Mouse (Mus musculus) myocyte (in vitro differentiated cells): ENCODE results near the gene Dvl1.

Source experiments
- CEBPB ChIP-seq: IDR thresholded peaks from 2 replicates; pipeline ENCODE4 v1.6.1; 2011; ENCODE audit warnings: mild to moderate bottlenecking, moderate library complexity; ENCODE audit not compliant: poor library complexity, insufficient read depth, severe bottlenecking
- E2F4 ChIP-seq: IDR thresholded peaks from one replicate; pipeline ENCODE4 v1.6.1; 2011; ENCODE audit warnings: mild to moderate bottlenecking, control low read depth, moderate library complexity; ENCODE audit not compliant: insufficient read depth
- MYOD1 ChIP-seq, 3 experiments: IDR thresholded peaks; one replicate each; pipeline ENCODE4 v1.6.1; 2011; ENCODE audit warnings: control low read depth in 2 of 3, low read depth in 2 of 3, mild to moderate bottlenecking in 2 of 3, moderate library complexity in 1 of 3; ENCODE audit not compliant: insufficient read length in 2 of 3, control insufficient read depth in 1 of 3
- MYOG ChIP-seq, 3 experiments: IDR thresholded peaks; one replicate each; pipeline ENCODE4 v1.6.1; 2011; ENCODE audit warnings: control low read depth in 2 of 3, low read depth in 2 of 3, mild to moderate bottlenecking in 2 of 3; ENCODE audit not compliant: insufficient read length in 2 of 3, control insufficient read depth in 1 of 3, insufficient read depth in 1 of 3
- POLR2A ChIP-seq: IDR thresholded peaks from one replicate; pipeline ENCODE4 v1.6.1; 2011; ENCODE audit warnings: low read depth, mild to moderate bottlenecking, control low read depth, moderate library complexity; ENCODE audit not compliant: insufficient read length
- POLR2AphosphoS2 ChIP-seq: IDR thresholded peaks from one replicate; pipeline ENCODE4 v1.6.1; 2011; ENCODE audit warnings: low read depth, control low read depth; ENCODE audit not compliant: insufficient read length
- REST ChIP-seq: IDR thresholded peaks from one replicate; pipeline ENCODE4 v1.6.1; 2011; ENCODE audit warnings: mild to moderate bottlenecking, control low read depth, moderate library complexity; ENCODE audit not compliant: insufficient read depth, insufficient read length
- TCF12 ChIP-seq: IDR thresholded peaks from one replicate; pipeline ENCODE4 v1.6.1; 2011; ENCODE audit warnings: mild to moderate bottlenecking, control low read depth; ENCODE audit not compliant: poor library complexity, insufficient read depth, severe bottlenecking
- TCF3 ChIP-seq: IDR thresholded peaks from one replicate; pipeline ENCODE4 v1.6.1; 2011; ENCODE audit warnings: low read depth, control low read depth; ENCODE audit not compliant: insufficient read length
- USF1 ChIP-seq: IDR thresholded peaks from one replicate; pipeline ENCODE4 v1.6.1; 2011; ENCODE audit warnings: low read depth, mild to moderate bottlenecking, control low read depth, moderate library complexity

- TF ChIP-seq POLR2A (no peak), POLR2AphosphoS2 (no peak), TCF3 (no peak), MYOD1 (IDR thresholded peaks at IDR 0.05; ENCODE audit: control insufficient read depth in 1 of 3, insufficient read length in 2 of 3, low read depth in 2 of 3) (no peak), USF1 (no peak), MYOG (IDR thresholded peaks at IDR 0.05; ENCODE audit: control insufficient read depth in 1 of 3, insufficient read depth in 1 of 3, insufficient read length in 2 of 3, low read depth in 2 of 3) (no peak), TCF12 (no peak), CEBPB (no peak), E2F4 (no peak), REST (no peak)
Measured at GRCm38 (mm10) chr4:155854991-155855390, 7.8 kb downstream of the Dvl1 start.
